Mouse (Mus musculus): ENCODE measurements around the gene Gm20388.

Gm20388 gene

DNA sequence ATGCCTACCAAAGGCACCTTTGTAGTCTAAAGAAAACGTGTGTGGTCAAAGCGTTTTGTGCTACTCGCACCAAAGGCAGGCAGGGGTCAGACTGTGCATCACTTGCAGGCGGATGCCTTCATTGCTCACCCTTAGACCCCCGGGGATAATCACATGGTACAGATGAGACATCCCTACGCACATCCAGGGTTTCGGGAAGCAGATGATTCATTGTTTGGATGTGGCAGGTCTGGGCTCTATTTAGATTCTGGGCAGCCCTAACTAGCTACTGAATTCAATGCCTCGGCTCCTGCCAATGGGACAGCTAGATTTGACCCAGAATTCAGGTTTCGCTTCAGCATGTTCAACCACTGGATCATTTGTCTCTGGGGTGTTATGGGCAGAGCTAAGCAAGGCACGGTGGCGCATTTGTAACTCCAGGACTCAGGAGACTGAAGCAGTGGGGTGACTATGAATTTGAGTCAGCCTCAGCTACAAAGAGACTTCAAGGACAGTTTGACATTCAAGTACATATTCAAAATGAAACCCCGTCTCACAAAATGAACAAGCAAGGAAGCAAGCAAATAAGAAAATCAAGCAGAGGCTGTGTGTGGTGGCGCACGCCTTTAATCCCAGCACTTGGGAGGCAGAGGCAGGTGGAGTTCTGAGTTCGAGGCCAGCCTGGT, 2448.6 kb downstream of the Gm20388 start:
- DNase-seq, result no peak

- DNase-seq, result no peak
Observed at GRCm38 (mm10) chr8:122360696-122361416, 2450.2 kb downstream of the Gm20388 start, which contains the start of gene Trhr2. TSS of gene Trhr2 (minus strand) at chr8:122360746.

GRCm38 (mm10) chr8:122362271-122362670, 2451.6 kb downstream of the Gm20388 start:
- no peak for DNase-seq

DNA sequence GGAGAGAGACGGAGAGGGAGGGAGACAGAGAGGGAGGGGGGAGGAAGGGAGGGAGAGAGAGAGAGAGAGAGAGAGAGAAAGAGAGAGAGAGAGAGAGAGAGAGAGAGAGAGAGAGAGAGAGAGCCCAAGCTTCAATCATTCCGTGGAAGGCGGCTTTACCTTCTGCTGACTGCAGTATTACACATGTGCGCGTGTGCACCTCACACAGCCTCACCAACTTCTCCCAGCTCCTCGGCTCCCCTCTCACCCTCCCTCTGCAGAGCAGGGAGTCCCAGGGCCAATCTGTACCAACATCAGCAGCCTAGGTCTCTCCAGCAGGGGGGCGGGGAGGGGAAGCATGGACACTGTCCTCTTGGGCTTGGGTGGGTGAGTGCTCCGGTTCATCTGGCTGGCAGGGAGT, 2452.3 kb downstream of the Gm20388 start:
- DNase-seq, result no peak

- DNase-seq, result no peak
Observed at GRCm38 (mm10) chr8:122368494-122368893, 2457.9 kb downstream of the Gm20388 start.

- peak; percentile 65 for DNase-seq
Observed at GRCm38 (mm10) chr8:122369665-122370064, 2459.0 kb downstream of the Gm20388 start.

- DNase-seq, result no peak
Observed at GRCm38 (mm10) chr8:122371706-122372105, 2461.1 kb downstream of the Gm20388 start.

DNA sequence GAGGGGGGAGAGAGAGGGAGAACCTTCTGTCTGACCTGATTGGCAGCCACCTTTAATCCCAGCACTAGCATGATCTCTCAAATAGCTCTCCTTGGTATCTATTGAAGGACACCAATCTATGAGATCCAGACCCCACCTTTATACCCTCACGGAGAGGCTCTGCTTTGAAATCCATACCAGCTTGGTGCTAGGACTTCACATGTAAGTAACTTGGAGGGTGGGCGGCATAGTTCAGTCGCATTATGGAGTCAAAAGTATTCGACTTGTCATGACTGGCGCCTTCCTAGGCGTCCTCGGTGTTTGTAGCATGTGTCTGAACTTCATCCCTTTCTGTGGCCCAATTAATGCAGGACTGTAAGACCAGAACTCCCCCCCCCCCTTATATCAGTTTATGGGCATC, 2464.7 kb downstream of the Gm20388 start:
- peak; percentile 61 for DNase-seq

- no peak for DNase-seq
Observed at GRCm38 (mm10) chr8:122375751-122376364, 2465.2 kb downstream of the Gm20388 start.

DNA sequence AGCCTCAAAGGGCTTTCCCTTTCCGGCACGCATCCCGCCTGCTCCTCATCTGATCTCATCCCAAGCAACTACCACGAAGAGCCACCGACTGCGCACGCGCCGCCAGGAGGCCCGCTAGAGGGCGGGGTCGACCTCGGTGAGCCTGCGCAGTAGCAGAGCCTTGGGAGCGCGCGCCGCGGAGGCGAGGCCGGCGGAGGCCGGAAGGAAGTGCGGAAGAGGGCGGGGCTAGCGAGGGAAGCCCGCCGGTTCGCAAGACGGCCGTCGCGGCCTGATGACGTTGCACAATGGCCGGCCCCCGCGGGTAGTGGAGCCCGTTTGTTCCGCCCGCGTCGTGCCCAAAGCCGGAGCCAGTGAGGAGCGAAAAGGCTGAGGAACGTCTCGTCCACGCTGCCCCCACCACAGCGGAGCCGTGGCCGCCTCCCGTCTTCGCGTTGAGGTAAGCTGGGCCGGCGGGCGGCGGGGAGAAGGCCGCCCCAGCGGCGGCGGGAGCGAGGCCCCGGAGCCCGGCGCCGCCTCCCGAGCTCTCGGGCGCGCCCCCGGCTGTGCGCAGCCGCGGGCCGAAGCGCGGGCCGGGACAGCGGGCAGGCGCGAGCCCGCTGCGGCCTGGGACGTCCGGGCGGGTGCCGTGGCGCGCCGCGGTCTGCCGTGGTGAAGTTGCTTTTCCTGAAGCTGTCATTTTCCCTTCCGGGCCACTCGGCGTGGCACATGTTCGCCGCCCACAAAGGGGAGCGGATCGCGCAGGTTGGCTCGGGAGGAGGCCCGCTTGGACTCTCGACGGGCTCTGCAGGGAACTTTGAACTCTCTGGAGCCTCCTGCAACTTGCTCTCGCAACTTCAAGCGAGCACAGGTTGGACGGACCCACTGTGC, 2466.0 kb downstream of the Gm20388 start, which contains the start of gene Zc3h18:
TSS of gene Zc3h18 (plus strand) at position 245 of the 867 bp plus-strand sequence.
- DNase-seq, result peak; percentile 99

DNA sequence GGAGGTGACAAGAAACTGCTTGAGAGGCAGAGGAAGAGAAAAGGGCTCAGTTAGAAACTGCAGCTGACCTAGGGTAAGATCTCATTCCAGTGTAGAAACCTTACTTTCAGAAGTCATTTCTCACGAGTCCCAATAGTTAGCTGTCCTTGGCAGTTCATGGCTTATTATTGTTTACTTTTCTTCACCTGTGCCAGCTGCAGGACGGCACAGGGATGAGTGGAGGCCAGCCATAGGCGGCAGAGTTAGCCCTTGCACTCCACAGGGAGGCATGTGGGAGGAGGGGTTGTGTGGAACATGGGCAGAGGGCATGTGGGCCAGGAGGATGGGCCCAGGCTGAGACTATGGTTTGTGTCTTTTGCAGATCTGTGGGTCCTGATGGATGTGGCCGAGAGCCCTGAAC, 2472.4 kb downstream of the Gm20388 start:
- no peak for DNase-seq

- DNase-seq, result no peak
Observed at GRCm38 (mm10) chr8:122389357-122389756, 2478.7 kb downstream of the Gm20388 start.

DNA sequence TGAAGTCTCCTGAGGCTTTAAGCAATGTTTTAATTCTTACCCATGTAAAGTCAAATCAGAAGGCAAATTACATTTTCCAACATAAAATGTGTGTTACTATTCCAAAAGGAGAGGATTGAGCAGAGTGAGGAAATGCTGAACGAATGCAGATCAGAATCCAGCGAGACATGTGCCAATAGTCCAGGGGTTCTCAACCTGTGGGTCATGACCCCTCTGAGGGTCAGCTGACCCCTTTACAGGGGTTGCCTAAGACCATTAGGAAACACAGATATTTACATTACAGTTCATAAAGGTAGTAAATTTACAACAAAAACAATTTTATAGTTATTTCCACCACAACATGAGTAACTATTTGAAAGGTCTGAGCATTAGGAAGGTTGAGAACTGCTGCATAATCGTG, 2480.1 kb downstream of the Gm20388 start:
- DNase-seq, result no peak

DNA sequence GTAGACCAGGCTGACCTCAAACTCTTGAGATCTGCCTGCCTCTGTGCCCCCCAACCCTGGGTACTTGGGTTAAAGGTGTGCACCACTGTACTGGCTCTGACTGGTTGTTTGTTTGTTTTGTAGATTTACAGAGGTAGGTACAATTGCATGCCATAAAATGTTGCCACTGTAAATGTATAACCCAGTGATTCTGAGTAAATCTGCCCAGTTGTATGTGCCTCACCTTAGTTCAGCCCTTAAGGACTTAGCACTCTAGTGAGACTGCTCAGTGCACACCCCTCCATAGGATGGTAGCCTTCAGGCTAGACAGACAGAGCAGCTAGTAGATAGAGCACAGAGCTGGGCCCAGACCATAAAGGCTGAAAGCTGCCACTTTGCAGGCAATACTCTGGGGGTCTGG, 2483.1 kb downstream of the Gm20388 start:
- DNase-seq, result no peak

DNA sequence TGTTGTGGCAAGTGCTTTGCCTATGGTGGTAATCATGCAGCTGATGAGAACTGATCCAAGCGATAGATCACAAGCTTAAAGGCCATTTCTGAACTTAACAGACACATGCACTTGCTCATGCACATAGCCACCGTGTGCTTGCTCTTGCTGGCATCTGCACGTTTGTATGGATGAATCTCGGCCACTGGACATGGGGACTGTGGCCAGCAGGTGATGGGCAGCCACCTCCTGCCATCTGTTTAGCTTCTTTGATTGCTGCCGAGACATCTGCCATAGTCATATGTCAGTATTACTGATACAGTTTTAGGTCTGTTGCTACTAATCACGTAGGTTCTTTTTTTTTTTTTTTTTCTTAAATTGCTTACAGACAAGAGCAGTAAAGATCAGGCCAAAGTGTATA, 2484.7 kb downstream of the Gm20388 start:
- DNase-seq, result peak; percentile 80

- no peak for DNase-seq
Observed at GRCm38 (mm10) chr8:122398186-122398585, 2487.5 kb downstream of the Gm20388 start.

DNA sequence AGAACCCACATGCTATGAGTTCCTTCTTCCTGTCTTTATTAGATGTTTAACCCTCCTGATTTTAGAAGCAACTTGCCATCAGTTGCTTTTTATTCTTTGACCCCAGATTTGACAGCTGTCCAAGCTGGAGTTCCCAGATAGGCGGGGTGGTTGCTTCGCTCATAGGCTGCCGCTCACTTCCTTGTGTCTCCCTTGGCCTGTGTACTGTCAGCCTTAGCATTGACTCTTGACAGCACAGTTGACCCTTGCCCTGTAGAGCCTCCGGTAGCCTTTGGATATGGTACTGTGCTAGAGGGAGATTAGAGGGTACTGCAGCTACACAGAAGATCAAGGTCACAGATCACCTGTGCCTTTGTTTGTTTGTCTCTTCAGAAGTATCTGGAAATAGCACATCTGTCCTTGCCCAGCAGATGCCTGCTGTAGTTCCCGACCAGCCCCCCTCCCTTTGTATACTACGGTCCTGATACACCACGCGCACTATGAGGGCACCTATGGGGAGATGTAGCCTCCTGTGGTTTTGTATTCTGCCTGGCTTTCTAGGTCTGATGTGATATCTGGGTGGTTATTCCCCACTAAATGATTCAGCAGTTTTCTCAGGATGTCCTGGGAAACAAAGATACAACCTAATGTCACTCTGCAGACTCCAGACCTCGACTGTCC, 2494.6 kb downstream of the Gm20388 start:
- no peak for DNase-seq

- no peak for DNase-seq
Observed at GRCm38 (mm10) chr8:122407678-122408077, 2497.0 kb downstream of the Gm20388 start.

- no peak for DNase-seq
Observed at GRCm38 (mm10) chr8:122414311-122414710, 2503.7 kb downstream of the Gm20388 start.

DNA sequence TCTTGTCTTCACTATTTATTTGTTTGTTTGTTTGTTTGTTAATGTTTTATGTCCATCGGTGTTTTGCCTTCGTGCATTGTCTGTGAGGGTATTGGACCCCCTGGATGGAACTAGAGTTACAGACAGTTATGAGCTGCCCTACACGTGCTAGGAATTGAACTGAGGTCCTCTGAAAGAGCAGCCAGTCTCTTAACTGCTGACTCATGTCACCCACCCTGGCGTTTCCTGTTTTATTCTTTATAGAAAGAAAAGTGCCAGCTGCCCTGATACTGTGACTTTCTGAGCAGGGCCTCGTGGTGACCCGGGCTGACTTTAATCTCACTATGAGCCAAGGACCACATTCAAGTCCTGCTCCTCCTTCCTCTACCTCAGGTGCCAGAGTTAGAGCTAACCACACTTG, 2504.9 kb downstream of the Gm20388 start:
- no peak for DNase-seq

DNA sequence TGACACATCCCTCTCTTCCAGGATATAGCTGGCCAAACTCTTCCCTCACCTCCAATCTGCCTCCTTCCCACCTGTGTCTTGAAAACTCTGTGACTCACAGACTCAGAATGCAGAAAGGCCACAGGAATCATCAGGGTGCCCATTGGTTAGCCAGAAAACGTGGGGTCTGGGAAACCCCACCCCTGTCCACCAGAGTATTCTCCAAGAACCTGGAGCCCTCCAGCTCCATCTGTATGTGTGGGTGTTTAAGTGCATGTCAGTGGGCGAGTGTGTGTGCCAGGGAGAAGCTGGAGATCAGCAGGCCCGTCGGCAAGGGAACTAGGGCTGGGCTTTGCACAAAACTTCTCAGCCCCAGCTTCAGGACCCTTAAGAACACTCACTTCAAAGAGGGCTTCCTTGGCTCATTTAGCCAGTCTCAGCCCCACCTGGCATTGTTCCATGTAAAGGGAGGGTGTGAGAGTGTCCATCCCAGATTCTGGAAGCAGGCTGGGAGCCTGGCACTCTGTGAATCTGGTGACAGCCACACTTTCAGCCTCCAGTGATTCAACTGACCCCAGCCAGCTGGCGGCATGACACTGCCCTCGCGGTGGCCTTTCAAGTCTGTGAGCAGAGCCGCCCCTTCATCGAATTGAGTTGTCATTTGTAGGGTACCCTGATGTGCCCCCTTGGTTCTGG, 2509.4 kb downstream of the Gm20388 start:
- DNase-seq, result no peak
